Mouse (Mus musculus) G1E-ER4 (cell line): ENCODE results near the gene Ammecr1. TPM values are rescaled to one million over a fixed set of nuclear protein-coding genes. Genes with fewer than 3 reads are reported as not detected.

Experiments used
- GATA1 ChIP-seq: IDR thresholded peaks from one replicate; pipeline ENCODE4 v1.8.0; 2012; ENCODE audit warnings: low read length, inconsistent platforms
- polyA plus RNA-seq: library from polyadenylated mRNA; stranded (reverse); fragments of >175 nt; gene quantifications from 2 replicates; pipeline ENCODE4 v1.2.3, GENCODE M21; 2012

The Ammecr1 gene
- polyA plus RNA-seq, 1 experiment = 6.5 TPM

- no peak for TF ChIP-seq GATA1
Observed at GRCm38 (mm10) chrX:142821239-142821638, 145.3 kb downstream of the Ammecr1 start.

- no peak for TF ChIP-seq GATA1
Observed at GRCm38 (mm10) chrX:142818057-142818682, 148.4 kb downstream of the Ammecr1 start.

GRCm38 (mm10) chrX:142813146-142813545 is 153.4 kb downstream of the Ammecr1 start:
- no peak for TF ChIP-seq GATA1

- TF ChIP-seq GATA1 = no peak
Observed at GRCm38 (mm10) chrX:142808411-142808810, 158.1 kb downstream of the Ammecr1 start.

- no peak for TF ChIP-seq GATA1
Observed at GRCm38 (mm10) chrX:142806620-142807061, 159.9 kb downstream of the Ammecr1 start.

GRCm38 (mm10) chrX:142806126-142806525 is 160.4 kb downstream of the Ammecr1 start:
- no peak for TF ChIP-seq GATA1

- no peak for TF ChIP-seq GATA1
Observed at GRCm38 (mm10) chrX:142804596-142804995, 161.9 kb downstream of the Ammecr1 start.

Other genes starting within 250 kb of the Ammecr1 start
- not detected in 2 replicates for gene Rtl9, start 132.9 kb upstream of the Ammecr1 start, polyA plus RNA-seq